Mouse (Mus musculus): ENCODE measurements around the gene Gm10974.

Gm10974 gene

GRCm38 (mm10) chr7:66359044-66359443 lies 6.7 kb upstream of the Gm10974 start:
- DNase-seq (ENCODE audit: low spot score): no peak

- no peak for DNase-seq (ENCODE audit: low spot score)
Measured at GRCm38 (mm10) chr7:66364491-66364890, 1.2 kb upstream of the Gm10974 start.

GRCm38 (mm10) chr7:66365411-66365810 lies 294 bp upstream of the Gm10974 start:
- no peak for DNase-seq (ENCODE audit: low spot score)

GRCm38 (mm10) chr7:66369071-66369933 lies 3.6 kb downstream of the Gm10974 start:
- DNase-seq (ENCODE audit: low spot score): no peak

- DNase-seq (ENCODE audit: low spot score): no peak
Measured at GRCm38 (mm10) chr7:66369934-66370445, 4.3 kb downstream of the Gm10974 start.

GRCm38 (mm10) chr7:66370970-66371369 lies 5.3 kb downstream of the Gm10974 start:
- DNase-seq (ENCODE audit: low spot score): no peak

- no peak for DNase-seq (ENCODE audit: low spot score)
Measured at GRCm38 (mm10) chr7:66373391-66373790, 7.7 kb downstream of the Gm10974 start.

GRCm38 (mm10) chr7:66375736-66376135 lies 10.0 kb downstream of the Gm10974 start:
- no peak for DNase-seq (ENCODE audit: low spot score)

- DNase-seq (ENCODE audit: low spot score): no peak
Measured at GRCm38 (mm10) chr7:66376560-66376959, 10.9 kb downstream of the Gm10974 start.

- no peak for DNase-seq (ENCODE audit: low spot score)
Measured at GRCm38 (mm10) chr7:66384213-66384612, 18.5 kb downstream of the Gm10974 start.

GRCm38 (mm10) chr7:66384891-66385290 lies 19.2 kb downstream of the Gm10974 start:
- no peak for DNase-seq (ENCODE audit: low spot score)

GRCm38 (mm10) chr7:66385826-66386225 lies 20.1 kb downstream of the Gm10974 start:
- DNase-seq (ENCODE audit: low spot score): no peak

GRCm38 (mm10) chr7:66386411-66386810 lies 20.7 kb downstream of the Gm10974 start:
- DNase-seq (ENCODE audit: low spot score): no peak

- peak; percentile 20 for DNase-seq (ENCODE audit: low spot score)
Measured at GRCm38 (mm10) chr7:66387419-66387812, 21.7 kb downstream of the Gm10974 start.

- peak; percentile 67 for DNase-seq (ENCODE audit: low spot score)
Measured at GRCm38 (mm10) chr7:66387813-66388521, 22.3 kb downstream of the Gm10974 start, which contains the start of gene Lrrk1. TSS of gene Lrrk1 (minus strand) at chr7:66388350.

- peak; percentile 88 for DNase-seq (ENCODE audit: low spot score)
Measured at GRCm38 (mm10) chr7:66388621-66389532, 23.2 kb downstream of the Gm10974 start.

GRCm38 (mm10) chr7:66397288-66397687 lies 31.6 kb downstream of the Gm10974 start:
- DNase-seq (ENCODE audit: low spot score): no peak

GRCm38 (mm10) chr7:66401605-66402004 lies 35.9 kb downstream of the Gm10974 start:
- DNase-seq (ENCODE audit: low spot score): no peak

GRCm38 (mm10) chr7:66402876-66403275 lies 37.2 kb downstream of the Gm10974 start:
- no peak for DNase-seq (ENCODE audit: low spot score)

- DNase-seq (ENCODE audit: low spot score): no peak
Measured at GRCm38 (mm10) chr7:66404141-66404540, 38.4 kb downstream of the Gm10974 start.

- DNase-seq (ENCODE audit: low spot score): no peak
Measured at GRCm38 (mm10) chr7:66404802-66405201, 39.1 kb downstream of the Gm10974 start.

- DNase-seq (ENCODE audit: low spot score): no peak
Measured at GRCm38 (mm10) chr7:66405541-66405940, 39.8 kb downstream of the Gm10974 start.

Data from MN1 (cell line).